Mouse (Mus musculus) right cerebral cortex, adult 2 months (tissue): ENCODE results near the gene Dctn3.

Experiments
- DNase-seq, 2 experiments: peaks; one replicate each; pipeline ENCODE4 v3.0.0; 2021 to 2022; ENCODE audit warnings: low spot score in 2 of 2

The Dctn3 gene

GRCm38 (mm10) chr4:41671963-41672480, 50.9 kb downstream of the Dctn3 start:
- DNase-seq: no peak

- DNase-seq: no peak
Measured at GRCm38 (mm10) chr4:41671500-41671899, 51.5 kb downstream of the Dctn3 start.

GRCm38 (mm10) chr4:41670836-41671235, 52.1 kb downstream of the Dctn3 start:
- DNase-seq: no peak

- DNase-seq: no peak
Measured at GRCm38 (mm10) chr4:41666646-41667045, 56.3 kb downstream of the Dctn3 start.

GRCm38 (mm10) chr4:41665009-41665675, 57.8 kb downstream of the Dctn3 start:
- DNase-seq: no peak
